Mouse (Mus musculus) v-Abl transformed pro-B cells (cell line): ENCODE measurements around the gene Hnrnph1.

Experiments
- in situ Hi-C, 2 experiments: fragments of 400-800 bp; cut with MboI; formaldehyde crosslinking; loops; one replicate each; pipeline ENCODE4 v1.15.1; 2025; ENCODE audit not compliant: unreplicated experiment in 2 of 2

Hnrnph1 gene

GRCm38 (mm10) chr11:50371399-50371841 is 5.4 kb upstream of the Hnrnph1 start:
- in situ Hi-C loops = no loop called here

DNA sequence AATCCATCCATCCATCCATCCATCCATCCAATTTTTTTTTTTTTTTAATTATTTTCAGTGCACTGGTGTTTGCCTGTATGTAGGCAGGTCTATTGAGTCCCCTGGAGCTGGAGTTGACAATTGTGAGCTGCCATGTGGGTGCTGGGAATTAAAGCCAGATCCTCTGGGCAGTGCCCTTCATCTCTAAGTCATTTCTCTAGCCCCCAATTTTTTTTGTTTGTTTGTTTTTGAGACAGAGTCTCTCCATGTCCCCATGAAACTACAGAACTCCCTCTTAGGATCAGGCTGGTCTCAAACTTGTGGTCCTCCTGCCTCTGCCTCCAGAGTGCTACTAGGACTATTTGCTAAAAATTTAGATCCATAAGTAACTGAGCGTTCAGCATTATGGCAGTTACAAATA is 4.9 kb upstream of the Hnrnph1 start:
- in situ Hi-C loops = no loop called here

GRCm38 (mm10) chr11:50373086-50373485 is 3.7 kb upstream of the Hnrnph1 start:
- in situ Hi-C loops = no loop called here

DNA sequence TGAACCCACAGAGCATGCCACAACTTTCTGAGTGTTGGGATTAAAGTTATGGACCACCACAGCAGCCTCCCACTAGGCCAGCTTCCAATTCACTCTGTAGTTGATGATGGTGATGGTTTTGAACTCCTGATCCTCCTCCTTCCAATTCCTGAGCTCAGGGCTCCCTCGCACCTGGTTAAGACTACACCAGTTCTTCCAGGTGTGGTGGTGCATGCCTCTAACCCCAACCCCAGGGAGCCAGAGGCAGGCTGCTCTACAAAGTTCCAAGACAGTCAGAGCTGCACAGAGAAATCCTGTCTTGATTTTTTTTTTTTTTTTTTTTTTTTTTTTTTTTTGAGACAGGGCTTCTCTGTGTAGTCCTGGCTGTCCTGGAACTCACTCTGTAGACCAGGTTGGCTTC is 3.2 kb upstream of the Hnrnph1 start:
- in situ Hi-C loops = no loop called here

GRCm38 (mm10) chr11:50374286-50375015 is 2.3 kb upstream of the Hnrnph1 start:
- in situ Hi-C loops = loop anchor here in 1 of 2 experiments (25.0 kb wide), 1 partner anchor 687 kb away; no protein-coding TSS in a partner anchor

DNA sequence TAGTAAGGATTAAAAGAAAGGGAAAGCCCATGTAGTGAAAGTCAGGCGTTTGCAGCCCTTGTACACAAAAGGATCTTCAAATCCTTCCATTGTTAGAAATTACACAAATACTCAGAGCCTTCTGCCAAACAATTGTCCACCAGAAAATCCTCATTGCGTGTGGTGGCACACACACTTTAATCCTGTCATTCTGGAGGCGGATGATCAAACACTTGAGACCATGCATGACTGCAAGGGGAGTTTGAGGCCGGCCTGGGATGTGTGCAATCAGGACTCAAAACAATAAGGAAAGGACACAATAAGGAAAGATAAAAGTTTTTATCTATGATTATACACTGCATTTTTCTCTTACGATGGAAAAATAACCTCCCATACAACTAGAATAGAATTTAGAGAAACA is 1.4 kb upstream of the Hnrnph1 start:
- in situ Hi-C loops = loop anchor here in 1 of 2 experiments (25.0 kb wide), 1 partner anchor 688 kb away; no protein-coding TSS in a partner anchor

DNA sequence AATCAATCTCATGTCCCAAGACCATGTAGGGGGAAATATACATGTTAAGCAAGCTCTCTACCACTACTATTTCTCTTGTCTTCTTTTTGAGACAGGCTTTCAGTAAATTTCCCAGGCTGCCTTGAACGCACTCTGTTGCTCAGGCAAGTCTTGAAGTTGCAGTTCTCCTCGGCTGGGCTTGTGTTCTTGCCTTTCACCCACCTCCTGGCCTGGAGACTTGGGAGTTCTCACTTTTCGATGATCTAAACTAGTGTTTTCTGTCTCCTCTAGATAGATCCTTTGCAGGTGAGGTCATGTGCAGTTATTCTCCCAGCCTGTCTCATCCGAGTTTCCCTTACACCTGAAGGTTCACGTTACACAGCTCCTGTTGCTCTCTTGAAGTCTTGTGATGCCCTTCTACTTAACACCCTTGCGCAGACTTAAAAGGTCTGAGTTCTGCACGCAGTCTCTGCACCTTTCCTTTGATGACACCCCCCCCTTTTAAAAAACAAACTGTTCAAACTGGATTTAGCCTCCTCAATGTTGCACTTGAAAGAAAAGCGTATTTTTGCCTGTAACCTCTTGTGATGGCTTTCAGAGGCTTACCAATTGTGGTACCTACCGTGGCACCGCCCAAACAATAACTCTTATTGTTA is 517 bp upstream of the Hnrnph1 start:
- in situ Hi-C loops = loop anchor here in 1 of 2 experiments (25.0 kb wide), 1 partner anchor 689 kb away; no protein-coding TSS in a partner anchor

DNA sequence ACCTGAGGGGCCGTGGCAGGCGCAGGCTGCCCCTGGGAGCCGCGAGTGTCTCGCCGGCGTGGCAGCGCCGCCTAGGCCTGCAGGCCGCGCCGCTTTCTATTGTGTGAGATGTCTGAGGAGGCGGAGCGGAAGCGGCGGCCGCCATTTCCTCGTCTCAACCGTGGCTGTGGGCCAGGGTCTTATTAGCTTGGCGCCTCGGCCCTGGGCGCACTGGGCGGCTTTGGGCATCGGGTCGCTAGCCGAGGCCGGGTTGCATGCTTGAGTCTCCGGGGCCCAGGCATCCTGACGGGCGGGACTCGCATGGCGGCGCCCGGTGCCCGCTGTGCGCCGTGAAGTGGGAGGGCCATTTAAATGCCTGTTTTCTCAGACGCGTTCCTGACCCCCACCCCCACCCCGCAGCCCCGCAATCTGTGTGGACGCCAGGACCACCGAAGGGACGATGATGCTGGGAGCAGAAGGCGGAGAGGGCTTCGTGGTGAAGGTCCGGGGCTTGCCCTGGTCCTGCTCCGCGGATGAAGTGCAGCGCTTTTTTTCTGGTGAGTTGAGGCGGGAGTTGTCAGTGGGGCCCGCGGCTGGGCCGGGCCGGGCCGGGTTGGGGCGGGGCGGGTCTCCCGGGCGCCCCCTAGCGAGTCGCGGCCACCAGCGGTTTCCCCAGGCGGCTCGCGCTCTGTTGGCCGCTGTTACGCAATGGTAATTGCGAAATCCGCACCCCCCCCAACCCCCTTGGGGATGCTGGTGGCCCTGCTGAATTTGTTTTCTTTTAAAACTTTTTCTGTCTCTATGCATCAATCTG is 1.3 kb downstream of the Hnrnph1 start:
- in situ Hi-C loops = loop anchor here in 1 of 2 experiments (25.0 kb wide), 1 partner anchor 691 kb away; no protein-coding TSS in a partner anchor

DNA sequence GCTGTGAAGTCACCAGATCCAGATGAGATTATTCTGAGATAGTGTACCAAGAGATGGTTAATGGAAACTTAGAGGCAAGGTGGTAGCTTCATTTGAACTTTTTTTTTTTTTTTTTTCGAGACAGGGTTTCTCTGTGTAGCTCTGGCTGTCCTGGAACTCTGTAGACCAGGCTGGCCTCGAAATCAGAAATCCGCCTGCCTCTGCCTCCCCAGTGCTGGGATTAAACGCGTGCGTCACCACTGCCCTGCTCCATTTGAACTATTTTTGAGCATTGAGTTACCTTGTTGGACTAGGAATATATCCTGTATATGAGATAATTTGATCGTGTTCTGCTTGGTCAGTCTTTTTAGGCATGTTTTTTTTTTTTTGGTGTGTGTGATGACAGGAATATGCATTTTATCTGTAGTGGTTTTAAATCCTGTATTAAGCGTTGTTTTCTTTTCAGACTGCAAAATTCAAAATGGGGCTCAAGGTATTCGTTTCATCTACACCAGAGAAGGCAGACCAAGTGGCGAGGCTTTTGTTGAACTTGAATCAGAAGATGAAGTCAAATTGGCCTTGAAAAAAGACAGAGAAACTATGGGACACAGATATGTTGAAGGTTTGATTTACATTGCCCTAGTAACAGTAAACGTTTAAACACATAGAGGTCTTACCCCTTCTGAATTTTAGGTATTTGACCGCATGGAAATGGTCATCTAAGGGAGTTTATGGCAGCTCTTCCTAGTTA is 2.4 kb downstream of the Hnrnph1 start:
- in situ Hi-C loops = loop anchor here in 1 of 2 experiments (25.0 kb wide), 1 partner anchor 692 kb away; no protein-coding TSS in a partner anchor

- in situ Hi-C loops = loop anchor here in 1 of 2 experiments (25.0 kb wide), 1 partner anchor 694 kb away; no protein-coding TSS in a partner anchor
Measured at GRCm38 (mm10) chr11:50381311-50381710, 4.5 kb downstream of the Hnrnph1 start.

DNA sequence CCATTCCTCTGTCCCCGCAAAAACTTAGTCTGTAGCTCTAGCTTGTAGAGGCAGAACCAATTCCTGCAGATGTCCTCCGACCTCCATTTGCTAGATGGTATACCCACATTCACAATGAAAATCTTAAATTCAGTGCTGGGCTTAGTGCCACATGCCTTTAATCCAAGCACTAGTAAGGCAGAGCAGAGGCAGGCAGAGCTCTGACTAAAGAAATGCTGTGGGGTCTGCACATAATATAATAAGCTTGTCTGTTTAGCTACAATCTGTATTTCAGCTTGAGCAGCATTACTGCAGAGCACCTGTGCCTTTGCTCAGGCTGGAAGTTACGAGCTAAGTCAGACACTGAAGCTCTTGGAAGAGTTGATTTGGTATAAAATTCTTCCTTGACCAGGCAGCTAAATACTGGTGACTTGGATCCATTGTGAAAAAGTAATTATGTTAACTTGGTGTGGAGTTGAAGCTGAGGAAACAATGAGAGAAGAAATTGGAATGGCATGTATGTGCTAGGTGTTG is 10.4 kb downstream of the Hnrnph1 start:
- in situ Hi-C loops = loop anchor here in 1 of 2 experiments (25.0 kb wide), 1 partner anchor 700 kb away; no protein-coding TSS in a partner anchor

GRCm38 (mm10) chr11:50387697-50388096 is 10.9 kb downstream of the Hnrnph1 start:
- in situ Hi-C loops = loop anchor here in 1 of 2 experiments (25.0 kb wide), 1 partner anchor 700 kb away; no protein-coding TSS in a partner anchor

- in situ Hi-C loops = loop anchor here in 1 of 2 experiments (25.0 kb wide), 1 partner anchor 701 kb away; no protein-coding TSS in a partner anchor
Measured at GRCm38 (mm10) chr11:50388217-50388929, 11.6 kb downstream of the Hnrnph1 start.

DNA sequence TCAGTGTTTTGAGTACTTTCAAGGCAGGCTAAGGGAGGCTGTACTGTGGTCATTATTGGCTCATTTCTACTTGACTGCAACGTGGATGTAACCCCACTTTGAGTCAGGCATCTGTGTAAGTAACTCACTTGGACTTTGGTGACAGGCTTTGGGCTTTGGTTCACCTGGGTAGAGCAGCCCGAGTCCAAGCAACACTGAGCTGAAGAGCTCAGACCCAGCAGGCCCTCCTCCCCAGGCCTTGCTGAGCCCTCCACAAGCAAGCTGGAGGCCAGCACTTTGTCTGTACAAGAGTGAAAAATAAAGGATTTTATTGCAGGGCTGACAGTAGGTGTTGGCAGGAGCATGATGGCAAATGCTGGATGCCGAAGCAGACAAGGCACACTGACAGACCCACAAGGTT is 12.2 kb downstream of the Hnrnph1 start:
- in situ Hi-C loops = loop anchor here in 1 of 2 experiments (25.0 kb wide), 1 partner anchor 702 kb away; no protein-coding TSS in a partner anchor

- in situ Hi-C loops = loop anchor here in 1 of 2 experiments (25.0 kb wide), 1 partner anchor 702 kb away; no protein-coding TSS in a partner anchor
Measured at GRCm38 (mm10) chr11:50389616-50390015, 12.8 kb downstream of the Hnrnph1 start.

- in situ Hi-C loops = loop anchor here in 1 of 2 experiments (25.0 kb wide), 1 partner anchor 704 kb away; no protein-coding TSS in a partner anchor
Measured at GRCm38 (mm10) chr11:50391272-50391960, 14.6 kb downstream of the Hnrnph1 start.

- in situ Hi-C loops = loop anchor here in 1 of 2 experiments (25.0 kb wide), 1 partner anchor 706 kb away; no protein-coding TSS in a partner anchor
Measured at GRCm38 (mm10) chr11:50393306-50393705, 16.5 kb downstream of the Hnrnph1 start.

DNA sequence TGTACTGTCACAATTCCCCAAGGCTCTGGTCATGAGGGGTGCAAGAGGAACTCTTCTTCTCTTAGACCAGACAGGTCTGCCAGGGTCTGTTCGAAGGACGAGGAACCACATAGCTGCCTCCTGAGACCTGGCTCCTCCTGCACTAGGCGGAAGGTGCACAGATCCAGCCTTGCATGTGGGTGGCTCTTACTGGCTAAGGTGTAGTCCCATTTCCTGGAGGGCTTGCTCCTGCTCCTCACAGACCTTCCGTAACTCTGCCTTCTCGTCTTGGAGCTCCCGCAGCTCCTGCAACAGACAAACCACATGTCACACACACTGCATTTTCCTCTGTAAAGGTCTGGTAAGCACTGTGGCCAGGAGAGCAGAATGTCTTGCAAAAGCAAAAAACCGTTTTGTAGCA is 17.9 kb downstream of the Hnrnph1 start:
- in situ Hi-C loops = loop anchor here in 1 of 2 experiments (25.0 kb wide), 1 partner anchor 707 kb away; no protein-coding TSS in a partner anchor
